Mouse (Mus musculus) cerebral cortex, adult 2 months (tissue): ENCODE data around the gene Syne4.

ENCODE experiments used
- WGBS: fragments of 180-500 bp; shearing (Covaris S2); methylation state at CpG from one replicate; pipeline ENCODE4 v1.1.7; 2018; 5-methylcytosine and 5-hydroxymethylcytosine counted together

The Syne4 gene

GRCm38 (mm10) chr7:30296816-30297215, 17.8 kb upstream of the Syne4 start:
- WGBS = 91% methylated on average over 15 of the region's 15 CpGs

GRCm38 (mm10) chr7:30297266-30297665, 17.3 kb upstream of the Syne4 start:
- 79% methylated on average over 16 of the region's 16 CpGs for WGBS

- WGBS = 42% methylated on average over 3 of the region's 3 CpGs
Measured at GRCm38 (mm10) chr7:30300914-30301313, 13.7 kb upstream of the Syne4 start.

GRCm38 (mm10) chr7:30306083-30306779, 8.4 kb upstream of the Syne4 start:
- 81% methylated on average over 16 of the region's 16 CpGs for WGBS

GRCm38 (mm10) chr7:30308076-30309005, 6.3 kb upstream of the Syne4 start, which contains the start of gene Alkbh6:
TSS of gene Alkbh6 (plus strand) at chr7:30308717.
- WGBS = 4% methylated on average over 27 of the region's 27 CpGs

GRCm38 (mm10) chr7:30309395-30310129, 5.0 kb upstream of the Syne4 start:
- 61% methylated on average over 15 of the region's 15 CpGs for WGBS

- 88% methylated on average over 12 of the region's 12 CpGs for WGBS
Measured at GRCm38 (mm10) chr7:30310136-30310535, 4.5 kb upstream of the Syne4 start.

- 64% methylated on average over 27 of the region's 27 CpGs for WGBS
Measured at GRCm38 (mm10) chr7:30313666-30314320, 814 bp upstream of the Syne4 start.

- 85% methylated on average over 13 of the region's 13 CpGs for WGBS
Measured at GRCm38 (mm10) chr7:30315559-30316529, 1.2 kb downstream of the Syne4 start.

- WGBS = 96% methylated on average over 3 of the region's 3 CpGs
Measured at GRCm38 (mm10) chr7:30318142-30318541, 3.5 kb downstream of the Syne4 start.

GRCm38 (mm10) chr7:30320946-30321345, 6.3 kb downstream of the Syne4 start:
- 79% methylated on average over 2 of the region's 2 CpGs for WGBS

GRCm38 (mm10) chr7:30321539-30322284, 7.1 kb downstream of the Syne4 start, which contains the start of gene E130208F15Rik:
TSS of gene E130208F15Rik (plus strand) at chr7:30321740.
- under 1% methylated on average over 63 of the region's 63 CpGs for WGBS

GRCm38 (mm10) chr7:30322285-30322667, 7.7 kb downstream of the Syne4 start:
- WGBS = 1% methylated on average over 20 of the region's 20 CpGs

GRCm38 (mm10) chr7:30322865-30323264, 8.3 kb downstream of the Syne4 start:
- 28% methylated on average over 6 of the region's 6 CpGs for WGBS

GRCm38 (mm10) chr7:30323795-30324194, 9.2 kb downstream of the Syne4 start, which contains the start of gene Sdhaf1:
TSS of gene Sdhaf1 (minus strand) at chr7:30323895.
- WGBS = 71% methylated on average over 3 of the region's 3 CpGs

- WGBS = 65% methylated on average over 5 of the region's 5 CpGs
Measured at GRCm38 (mm10) chr7:30324300-30324944, 9.8 kb downstream of the Syne4 start.

- 42% methylated on average over 2 of the region's 2 CpGs for WGBS
Measured at GRCm38 (mm10) chr7:30325364-30325763, 10.8 kb downstream of the Syne4 start.

GRCm38 (mm10) chr7:30327140-30327539, 12.5 kb downstream of the Syne4 start:
- WGBS = 60% methylated on average over 15 of the region's 15 CpGs

- 59% methylated on average over 10 of the region's 10 CpGs for WGBS
Measured at GRCm38 (mm10) chr7:30328379-30328778, 13.8 kb downstream of the Syne4 start.
